Mouse (Mus musculus) heart, postnatal 0 days (tissue): Measurements from ENCODE around the gene Slc36a3.

ENCODE experiments used
- CTCF ChIP-seq: IDR thresholded peaks from 2 replicates; pipeline ENCODE4 v1.5.1; 2016; ENCODE audit warnings: antibody characterized with exemption, control low read depth, low read depth
- EP300 ChIP-seq: IDR thresholded peaks from 2 replicates; pipeline ENCODE4 v1.6.1; 2016; ENCODE audit warnings: antibody characterized with exemption, low read depth

DNA sequence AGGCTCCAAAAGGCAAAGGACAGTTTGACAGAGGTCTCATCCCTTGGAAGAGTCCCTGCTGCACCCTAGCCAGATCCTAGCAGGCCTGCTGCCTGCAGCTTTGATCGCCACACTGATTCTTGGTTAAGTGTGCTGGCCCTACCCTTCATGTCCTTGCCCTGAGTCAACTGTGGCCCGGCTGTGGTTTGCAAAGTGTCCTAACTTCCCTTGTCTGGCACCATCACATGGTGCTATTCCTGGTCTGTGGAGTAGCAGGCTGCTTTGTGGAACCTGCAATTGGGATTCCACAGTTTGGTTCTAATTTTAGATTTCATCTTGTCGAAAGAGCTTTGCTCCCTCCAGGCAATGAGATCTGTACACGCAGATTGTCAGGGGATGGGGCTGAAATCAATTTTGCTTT, 35.8 kb upstream of the Slc36a3 start:
- TF ChIP-seq CTCF (no peak), EP300 (no peak)
